Mouse (Mus musculus) heart, adult 9 months (tissue): ENCODE data around the gene Fgfr2.

ENCODE experiments used
- DNase-seq, 2 experiments: peaks; one replicate each; pipeline ENCODE4 v3.0.0; 2022; ENCODE audit warnings: low spot score in 2 of 2

The Fgfr2 gene

GRCm38 (mm10) chr7:132174787-132175186 lies 948.4 kb downstream of the Fgfr2 start:
- no peak for DNase-seq

- DNase-seq, result no peak
These were observed 948.9 kb downstream of the Fgfr2 start for GRCm38 (mm10) chr7:132174296-132174695.

GRCm38 (mm10) chr7:132172220-132172619 lies 950.9 kb downstream of the Fgfr2 start:
- no peak for DNase-seq

GRCm38 (mm10) chr7:132171716-132172115 lies 951.4 kb downstream of the Fgfr2 start:
- no peak for DNase-seq

GRCm38 (mm10) chr7:132169419-132170169 lies 953.6 kb downstream of the Fgfr2 start:
- no peak for DNase-seq

- no peak for DNase-seq
These were observed 955.9 kb downstream of the Fgfr2 start for GRCm38 (mm10) chr7:132167239-132167638.

GRCm38 (mm10) chr7:132162254-132162653 lies 960.9 kb downstream of the Fgfr2 start:
- no peak for DNase-seq

GRCm38 (mm10) chr7:132158321-132159025 lies 964.7 kb downstream of the Fgfr2 start:
- DNase-seq, result no peak

- DNase-seq, result no peak
These were observed 968.7 kb downstream of the Fgfr2 start, which contains the start of gene Cpxm2 for GRCm38 (mm10) chr7:132154368-132154961. Gene Cpxm2, minus strand, starts transcription at chr7:132154739.

- DNase-seq, result no peak
These were observed 969.4 kb downstream of the Fgfr2 start for GRCm38 (mm10) chr7:132153725-132154147.

GRCm38 (mm10) chr7:132145227-132145800 lies 977.8 kb downstream of the Fgfr2 start:
- no peak for DNase-seq

- DNase-seq, result no peak
These were observed 994.5 kb downstream of the Fgfr2 start for GRCm38 (mm10) chr7:132128687-132129086.

GRCm38 (mm10) chr7:132124948-132125347 lies 998.2 kb downstream of the Fgfr2 start:
- no peak for DNase-seq

GRCm38 (mm10) chr7:132123211-132123610 lies 999.9 kb downstream of the Fgfr2 start:
- DNase-seq, result no peak

GRCm38 (mm10) chr7:132119817-132120216 lies 1003.3 kb downstream of the Fgfr2 start:
- no peak for DNase-seq

GRCm38 (mm10) chr7:132111770-132112169 lies 1011.4 kb downstream of the Fgfr2 start:
- no peak for DNase-seq

GRCm38 (mm10) chr7:132110308-132110707 lies 1012.8 kb downstream of the Fgfr2 start:
- DNase-seq, result no peak

- no peak for DNase-seq
These were observed 1016.3 kb downstream of the Fgfr2 start for GRCm38 (mm10) chr7:132106891-132107290.

GRCm38 (mm10) chr7:132105326-132105725 lies 1017.8 kb downstream of the Fgfr2 start:
- DNase-seq, result no peak

GRCm38 (mm10) chr7:132098441-132098840 lies 1024.7 kb downstream of the Fgfr2 start:
- DNase-seq, result no peak

- DNase-seq, result peak in 1 of 2 experiments; percentile 13
These were observed 1028.5 kb downstream of the Fgfr2 start for GRCm38 (mm10) chr7:132094666-132095065.

- DNase-seq, result no peak
These were observed 1031.6 kb downstream of the Fgfr2 start for GRCm38 (mm10) chr7:132091551-132091950.
